Mouse (Mus musculus) thymus, postnatal 25 days (tissue): ENCODE measurements around the gene Safb.

ENCODE experiments used
- DNase-seq: peaks from one replicate; pipeline ENCODE4 v3.0.0; 2022

Gene Safb

DNA sequence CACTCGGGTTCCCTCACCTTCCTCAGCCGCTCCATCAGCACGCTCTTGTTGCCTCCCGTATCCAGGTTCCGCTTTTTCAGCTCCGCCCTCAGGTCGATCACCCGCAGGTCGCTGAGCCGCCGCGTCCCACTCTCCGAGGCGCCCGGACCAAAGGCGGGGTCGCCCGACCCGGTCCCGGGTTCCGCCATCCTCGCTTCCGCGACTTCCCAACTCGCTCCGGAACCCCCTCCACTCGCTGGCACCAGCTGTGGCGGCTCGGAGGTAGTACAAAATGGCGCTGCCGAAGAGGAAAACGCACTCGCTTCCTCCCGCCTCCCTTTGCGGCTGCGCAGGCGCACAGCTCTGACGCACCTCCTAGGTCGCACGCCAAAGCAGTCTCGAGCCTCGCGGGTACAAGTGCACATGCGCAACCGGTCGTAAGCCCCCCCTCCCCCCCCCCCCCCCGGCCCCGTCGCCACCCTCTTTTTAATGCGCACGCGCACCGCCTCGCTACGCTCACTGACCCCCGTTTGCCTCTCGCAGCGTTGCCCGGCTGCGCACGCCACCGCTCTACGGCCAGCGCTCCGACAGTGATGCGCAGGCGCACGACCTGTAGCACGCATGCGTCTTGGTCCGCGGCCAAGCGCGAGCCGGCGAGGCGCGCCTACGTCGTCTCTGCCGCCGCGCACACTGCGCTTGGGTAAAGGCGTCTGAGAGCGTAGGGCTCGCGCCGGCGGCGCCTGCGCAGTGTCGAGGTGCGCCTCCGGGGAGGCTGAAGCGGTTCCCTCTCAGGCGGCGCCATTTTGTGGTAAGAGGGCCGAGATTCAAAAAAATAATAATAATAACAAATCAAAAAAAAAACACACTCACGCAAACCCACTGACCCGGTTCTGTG, at the start of gene Safb, which contains the start of gene Safb2:
TSS of gene Safb (plus strand) at position 569 of the 874 bp plus-strand sequence.
TSS of gene Safb2 (minus strand) at position 329 of the 874 bp plus-strand sequence.
- peak; percentile 99 for DNase-seq

DNA sequence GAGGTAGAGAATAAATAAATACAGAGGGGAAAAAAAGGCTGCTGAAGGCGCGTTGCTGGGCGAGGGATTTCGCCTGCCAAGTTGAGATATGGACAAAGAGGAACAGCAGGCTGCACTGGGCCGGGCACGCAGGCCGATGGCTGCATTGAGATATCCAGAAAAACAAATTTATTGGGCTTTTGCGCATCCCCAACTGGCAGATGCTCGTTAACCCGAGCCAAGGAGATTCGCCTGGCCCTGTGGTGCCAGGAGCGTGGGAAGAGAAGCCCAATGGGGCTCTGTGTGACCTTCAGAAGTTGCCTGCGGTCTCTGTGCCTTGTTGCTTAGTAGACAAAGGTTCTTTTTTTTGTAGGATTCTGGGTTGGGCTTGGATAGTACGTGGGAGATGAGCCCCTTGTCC, 48.4 kb upstream of the Safb start:
- DNase-seq = no peak

DNA sequence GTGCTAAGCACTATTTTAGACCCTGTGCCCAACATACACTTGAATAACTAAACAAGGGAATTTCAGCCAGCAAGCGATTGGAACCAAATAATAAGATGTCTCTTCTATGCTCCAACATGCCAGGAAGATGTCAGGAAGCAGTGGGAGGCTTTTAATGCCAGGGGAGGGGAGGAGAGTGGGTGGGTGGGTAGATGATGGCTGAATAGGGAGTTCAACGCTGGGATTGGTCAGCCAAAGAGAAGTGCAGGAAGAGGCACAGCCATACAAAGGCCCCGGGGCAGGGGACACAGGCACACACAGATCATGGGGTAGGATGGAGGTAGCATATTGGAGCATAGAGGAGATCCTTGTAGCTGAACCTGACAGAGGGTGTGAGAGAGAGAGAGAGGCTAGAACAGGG, 47.8 kb upstream of the Safb start:
- DNase-seq = no peak

DNA sequence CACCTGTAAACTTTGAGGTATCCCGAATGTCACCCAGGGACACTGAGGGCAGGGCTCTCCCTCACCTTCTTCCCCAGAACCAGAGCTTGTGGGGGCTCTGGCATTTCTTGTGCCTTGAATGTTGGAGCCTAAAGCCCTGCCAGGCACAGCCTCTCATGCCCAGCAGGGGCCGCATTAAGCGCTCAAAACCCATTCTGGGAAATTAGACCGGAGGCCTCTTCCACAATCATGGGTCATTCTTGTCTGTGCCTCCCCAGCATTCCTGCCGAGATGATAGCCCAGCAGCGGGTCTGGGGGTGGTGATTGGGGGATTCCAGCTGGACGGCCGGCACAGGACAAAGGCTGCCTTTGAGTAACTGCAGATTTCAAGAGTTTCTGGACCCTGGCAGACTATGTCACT, 46.7 kb upstream of the Safb start:
- DNase-seq = no peak

DNA sequence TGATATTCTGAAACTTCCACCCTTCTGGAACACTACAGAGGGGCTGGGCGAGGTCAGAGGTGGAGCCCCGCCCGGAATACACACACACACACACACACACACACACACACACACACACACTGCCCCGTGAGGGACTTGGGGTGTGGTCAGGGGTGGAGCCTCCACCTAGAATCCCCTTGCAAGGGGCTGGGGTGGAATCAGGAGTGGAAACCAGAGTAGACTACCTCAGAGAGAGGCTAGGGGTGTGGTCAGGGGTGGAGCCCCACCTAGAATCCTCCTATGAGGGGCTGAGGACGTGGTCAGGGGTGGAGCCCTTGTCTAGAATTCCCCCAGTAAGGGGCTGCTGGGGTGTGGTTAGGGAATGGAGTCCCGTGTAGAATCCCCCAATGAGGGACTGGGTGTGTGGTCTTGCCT, 44.1 kb upstream of the Safb start:
- no peak for DNase-seq

DNA sequence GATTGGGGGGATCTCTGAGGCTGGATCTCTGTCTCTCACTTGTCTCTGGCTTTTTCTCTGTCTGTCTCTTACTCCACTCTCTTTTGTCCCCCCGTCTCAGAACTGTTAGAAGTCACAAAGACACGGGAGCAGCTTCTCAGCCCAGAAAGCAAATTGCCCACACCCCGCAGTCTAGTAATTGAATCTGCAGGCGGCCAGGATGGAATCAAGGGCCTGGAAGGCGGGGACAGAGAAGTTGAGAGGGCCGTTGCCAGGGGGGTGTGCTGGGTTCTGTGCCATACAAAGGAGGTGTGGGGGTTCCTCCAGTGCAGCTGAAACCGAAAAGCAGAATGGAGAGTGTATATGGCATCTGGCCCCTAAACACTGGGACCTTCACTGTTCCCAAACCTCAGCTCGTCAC, 41.9 kb upstream of the Safb start:
- DNase-seq = no peak

DNA sequence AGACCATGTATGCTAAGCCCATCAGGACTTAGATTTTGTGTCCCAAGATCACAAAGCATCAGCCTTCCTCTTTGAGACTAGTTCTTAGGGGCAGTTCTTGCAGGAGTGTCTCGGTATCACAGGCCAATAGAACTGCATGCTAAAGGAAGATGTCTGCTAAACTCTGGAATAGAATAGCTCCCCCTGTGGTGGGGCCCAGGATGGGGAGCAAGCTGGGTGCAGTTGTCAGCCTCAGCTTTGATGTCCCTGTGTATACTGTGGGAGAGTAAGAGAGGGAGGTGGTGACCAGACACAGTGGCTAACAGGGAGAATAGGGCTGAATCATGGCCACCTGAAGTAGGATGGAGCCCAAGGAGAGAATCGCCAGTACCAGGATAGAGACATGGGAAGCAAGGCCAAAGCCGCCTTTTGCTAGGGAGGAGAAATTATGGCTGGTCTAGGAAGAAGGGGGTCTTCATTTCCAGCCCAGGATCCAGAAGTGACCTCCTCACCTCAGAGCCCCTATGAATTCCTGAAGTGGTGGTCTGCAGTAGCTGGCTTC, 40.9 kb upstream of the Safb start:
- no peak for DNase-seq

DNA sequence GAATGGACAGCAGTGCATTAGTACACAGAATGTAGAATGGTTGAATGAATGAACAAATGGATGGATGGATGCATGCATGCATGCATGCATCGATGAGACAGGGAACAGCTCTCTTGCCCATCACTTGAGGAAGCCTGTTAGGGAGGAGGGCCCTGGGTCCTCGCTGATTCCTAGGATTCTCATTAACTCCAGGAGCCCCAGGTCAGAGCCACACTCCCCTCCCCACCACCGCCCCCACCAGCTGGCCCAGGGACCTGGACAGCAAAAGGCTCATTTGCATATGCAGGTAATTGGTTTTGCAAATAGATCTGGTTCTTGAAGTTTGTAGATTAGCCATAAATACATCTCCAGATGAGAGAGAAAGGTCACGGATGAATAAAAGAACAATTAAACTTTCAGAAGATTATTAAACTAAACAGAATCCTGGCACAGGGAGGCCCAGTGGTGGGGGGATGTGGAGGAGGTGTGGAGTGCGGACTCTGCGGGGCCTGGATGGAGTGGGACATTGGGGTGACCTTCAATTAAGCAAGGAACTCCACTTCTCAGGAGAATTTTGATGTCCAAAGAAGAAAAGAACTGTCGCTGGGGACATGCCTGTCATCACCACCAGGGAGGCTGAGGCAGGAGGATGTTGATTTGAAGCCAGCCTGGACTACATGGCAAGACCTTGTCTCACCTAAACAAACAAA, 39.8 kb upstream of the Safb start:
- no peak for DNase-seq

DNA sequence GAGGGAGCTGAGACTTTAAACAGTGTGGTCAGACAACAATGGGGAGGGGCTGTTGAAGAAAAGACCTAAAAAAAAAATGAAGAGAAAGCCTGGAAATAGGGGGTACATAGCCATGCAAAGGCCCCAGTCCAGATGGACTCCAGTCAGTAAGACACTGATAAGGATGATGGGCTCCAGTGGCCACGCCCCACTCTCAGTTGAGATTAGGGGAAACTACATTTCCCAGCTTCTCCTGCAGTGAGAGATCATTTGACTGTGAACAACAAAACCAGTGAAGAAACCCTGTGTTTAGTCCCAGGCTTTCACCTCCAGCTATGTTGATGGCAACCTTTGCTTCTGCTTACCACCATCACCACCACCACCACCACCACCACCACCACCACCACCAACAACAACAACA, 38.7 kb upstream of the Safb start:
- no peak for DNase-seq

DNA sequence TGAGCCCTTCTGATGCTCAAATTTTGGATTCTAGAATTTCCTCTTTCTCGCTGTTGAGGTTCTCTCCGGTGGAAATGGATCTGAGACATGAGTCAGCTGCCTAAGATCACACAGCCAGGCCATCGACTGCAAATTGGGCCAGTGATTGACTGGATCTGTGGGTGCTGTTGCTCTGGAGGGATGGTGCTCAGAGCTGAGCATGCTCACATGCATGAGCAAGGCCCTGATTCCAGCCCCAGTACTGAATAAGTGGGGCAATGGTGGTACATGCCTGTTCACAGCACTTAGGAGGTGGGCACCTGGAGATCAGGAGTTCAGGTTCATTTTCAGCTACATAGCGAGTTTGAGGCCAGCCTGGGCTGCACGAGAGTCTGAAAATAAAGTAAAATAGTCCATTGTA, 38.0 kb upstream of the Safb start:
- DNase-seq = no peak

DNA sequence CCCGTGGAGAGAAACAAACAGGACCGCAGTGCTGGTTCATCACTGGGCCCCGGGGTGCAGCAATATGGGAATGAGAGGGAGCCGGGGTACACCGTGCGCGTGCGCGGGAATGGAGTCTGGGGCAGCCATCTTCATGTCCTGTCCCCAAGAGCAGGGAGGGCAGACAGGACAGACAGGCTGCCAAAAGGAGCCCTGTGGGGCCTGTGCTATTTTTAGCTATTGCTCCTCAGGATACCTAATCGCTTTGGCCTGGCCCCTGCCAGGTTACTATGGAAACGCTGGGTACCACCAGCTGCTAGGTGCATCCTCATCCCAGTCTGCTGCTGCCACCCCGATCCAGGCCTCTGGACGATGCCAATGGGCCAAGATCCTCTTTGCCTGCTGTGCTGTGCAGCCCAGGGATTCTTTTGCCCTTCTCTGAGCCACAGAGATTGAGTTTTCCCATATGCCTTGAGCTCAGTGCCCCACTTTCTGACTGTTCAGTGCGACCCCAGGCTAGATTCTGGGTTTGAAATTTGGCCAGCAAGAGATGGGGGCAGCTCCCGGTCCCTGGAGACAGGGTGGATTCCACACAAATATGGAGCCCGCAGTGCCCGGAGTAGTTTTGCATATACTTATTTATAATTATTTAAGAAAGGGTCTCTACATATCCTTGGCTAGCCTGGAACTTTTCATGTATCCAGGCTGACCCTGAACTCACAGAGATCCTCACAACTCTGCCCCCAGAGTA, 37.3 kb upstream of the Safb start:
- no peak for DNase-seq

DNA sequence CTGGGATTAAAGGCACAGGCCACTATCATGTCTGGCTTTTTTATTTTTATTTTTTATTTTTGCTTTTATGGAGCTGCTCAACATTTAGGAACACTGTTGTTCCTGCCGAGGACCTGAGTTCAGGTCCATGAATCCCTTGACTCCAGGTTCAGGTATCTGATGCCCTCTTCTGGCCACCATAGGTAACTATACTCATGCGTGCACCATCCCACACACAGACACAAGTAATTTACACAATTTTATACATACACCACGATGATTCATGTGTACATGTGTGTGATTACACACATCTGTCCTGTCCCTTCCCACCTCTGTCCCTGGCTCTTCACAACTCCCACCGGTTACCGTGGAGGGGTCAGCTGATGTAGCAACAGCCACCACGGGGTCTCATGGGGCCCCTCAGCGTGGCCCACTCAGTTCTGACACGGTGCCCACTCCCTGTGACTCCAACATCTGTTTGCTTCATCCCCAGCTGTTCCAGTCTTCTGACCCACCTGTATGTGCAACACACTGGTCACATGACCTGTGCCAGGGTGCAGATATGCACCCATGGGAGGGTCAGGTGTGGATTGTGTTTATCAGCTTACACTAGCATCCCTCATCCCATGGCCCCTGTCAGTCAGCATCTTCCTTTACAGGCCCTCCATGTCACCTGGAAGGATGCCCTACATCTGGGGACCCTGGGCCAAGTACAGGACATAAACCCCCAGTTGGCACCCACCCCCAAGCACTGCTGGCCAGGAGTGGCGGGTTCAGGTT, 36.6 kb upstream of the Safb start:
- DNase-seq = no peak

DNA sequence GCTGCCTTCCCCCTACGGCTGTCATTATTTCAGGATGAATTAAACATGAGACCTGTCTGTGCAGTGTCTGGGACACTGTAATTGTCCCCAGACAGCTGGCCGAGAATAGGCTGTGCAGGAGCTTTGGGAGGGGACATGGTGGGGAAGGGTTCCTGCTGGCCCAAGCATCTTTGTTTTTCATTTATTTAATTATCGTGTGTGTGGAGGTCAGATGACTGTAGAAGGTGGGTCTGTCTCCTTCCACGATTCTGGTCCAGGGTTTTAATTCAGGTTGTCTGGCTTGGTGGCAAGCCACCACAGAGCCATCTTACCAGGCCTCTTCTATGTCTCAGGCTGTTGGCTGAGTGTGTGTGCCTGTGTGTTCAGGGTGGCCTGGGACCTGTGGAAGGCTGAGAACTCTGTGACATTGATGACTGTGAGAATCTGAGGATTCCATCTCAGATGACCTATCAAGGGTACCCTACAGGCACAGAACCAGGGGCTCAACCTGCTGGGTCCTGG, 36.0 kb upstream of the Safb start:
- no peak for DNase-seq

DNA sequence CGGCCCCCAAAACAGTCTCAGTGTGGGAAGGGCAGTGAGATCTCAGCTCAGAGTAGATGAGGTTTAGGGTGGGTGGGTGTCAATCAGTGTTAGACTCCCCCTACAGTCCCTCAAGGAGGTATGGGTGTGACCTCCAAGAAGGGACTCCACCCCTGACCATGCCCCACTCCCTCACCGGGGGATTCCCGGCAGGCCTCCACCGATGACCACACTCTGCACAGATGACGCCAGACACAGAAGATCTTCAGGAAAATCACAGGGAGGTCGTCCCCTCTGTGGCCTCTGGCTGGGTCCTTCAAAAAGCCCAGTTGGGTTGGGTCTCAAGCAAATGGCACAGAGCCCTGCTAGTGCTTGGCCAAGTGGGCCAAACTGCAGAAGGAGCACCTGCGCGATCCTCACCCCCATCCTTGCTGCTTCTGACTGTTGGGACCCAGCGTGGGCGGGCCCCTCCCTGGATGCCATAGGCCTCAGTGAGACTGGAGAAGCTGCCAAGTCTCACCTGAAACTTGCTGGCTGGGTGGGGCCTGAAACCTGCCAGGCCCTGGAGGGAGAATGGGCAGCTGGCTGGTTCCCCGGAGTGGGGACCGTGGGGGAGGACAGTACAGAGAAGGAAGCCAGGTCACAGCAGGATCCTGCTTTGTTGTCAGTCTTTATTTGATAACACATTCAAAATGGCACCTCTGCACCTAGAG, 33.7 kb upstream of the Safb start:
- no peak for DNase-seq

DNA sequence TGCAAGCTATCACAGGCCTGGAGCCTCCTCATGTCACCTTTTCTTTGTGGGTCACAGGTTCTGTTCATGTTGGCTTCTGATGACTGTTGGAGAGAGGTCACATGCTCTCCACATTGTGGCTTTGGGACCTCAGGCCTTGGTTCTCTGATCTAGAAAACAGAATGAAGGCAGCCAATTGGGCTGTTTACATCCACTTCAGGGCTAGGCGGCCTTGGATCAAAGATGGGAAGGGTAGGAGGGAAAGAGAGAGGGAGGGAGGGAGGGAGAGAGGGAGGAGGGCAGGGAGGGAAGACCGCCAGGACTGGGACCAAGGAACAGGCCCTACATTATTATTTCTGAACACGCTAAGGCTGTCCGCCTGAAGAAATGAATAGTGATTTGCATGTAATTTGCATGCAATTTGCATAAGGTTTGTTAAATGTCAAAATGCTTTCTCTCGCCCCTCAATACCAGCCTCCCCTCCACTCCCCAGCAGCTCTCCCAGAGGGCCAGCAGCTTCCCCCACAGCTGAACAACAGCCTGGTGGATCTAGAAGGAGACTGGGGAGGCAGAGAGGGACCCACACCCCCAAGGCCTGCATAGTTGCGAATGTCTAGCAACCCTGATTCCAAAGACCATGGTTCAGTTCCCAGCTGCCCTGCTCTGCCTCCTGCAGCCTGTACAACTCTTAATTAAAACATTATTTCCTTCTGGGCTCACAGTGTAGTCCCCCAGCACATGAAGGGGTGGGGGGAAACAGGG, 32.6 kb upstream of the Safb start:
- DNase-seq = no peak

DNA sequence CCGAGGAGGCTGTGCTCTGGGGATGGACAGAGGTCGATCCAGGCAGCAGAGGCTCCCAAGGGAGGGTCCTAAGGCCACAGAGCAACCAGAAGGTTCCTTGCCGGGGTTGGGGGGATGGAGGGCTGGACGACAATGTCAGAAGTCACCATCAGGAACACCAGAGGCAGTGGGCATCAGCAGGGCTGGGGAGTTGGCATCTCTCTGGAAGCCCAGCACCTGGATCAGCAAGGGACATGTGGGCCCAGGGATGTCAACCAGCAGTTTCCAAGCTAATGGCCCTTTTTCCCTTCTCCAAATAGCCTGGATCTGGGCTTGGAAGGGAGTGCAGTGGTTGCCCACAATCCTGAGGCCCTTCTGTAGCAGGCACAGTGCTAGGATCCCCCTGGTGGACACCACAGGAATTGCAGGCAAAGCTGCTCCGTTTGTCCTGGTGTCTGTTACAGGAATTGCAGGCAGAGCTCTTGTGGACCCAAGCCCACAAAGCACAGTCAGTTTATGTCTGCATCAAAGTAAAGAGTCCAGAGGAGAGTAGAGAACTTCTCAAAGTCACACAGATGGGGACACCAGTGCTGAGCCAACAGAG, 31.8 kb upstream of the Safb start:
- DNase-seq = peak; percentile 78

DNA sequence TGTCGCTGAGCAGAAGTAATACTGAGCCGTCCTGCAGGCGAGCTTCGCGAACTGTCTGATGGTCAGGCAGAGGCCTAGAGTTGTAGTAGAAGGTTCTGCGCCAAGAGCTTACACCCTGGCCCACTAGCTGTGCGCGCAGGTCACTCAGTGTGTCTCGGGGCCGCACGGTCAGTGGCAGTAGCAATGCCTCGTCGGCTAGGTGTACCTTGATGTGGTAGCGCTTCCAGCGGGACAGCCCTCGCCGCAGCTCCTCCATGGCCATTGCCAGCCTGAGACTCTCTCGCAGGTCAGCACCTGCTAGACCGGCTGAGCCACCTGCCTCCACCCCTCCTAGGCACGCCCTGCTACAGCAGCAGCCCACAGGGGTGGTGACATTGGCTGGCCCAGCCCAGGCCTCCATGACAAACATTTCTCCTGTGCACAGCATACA, 30.5 kb upstream of the Safb start, which contains the start of gene Gm20219:
TSS of gene Gm20219 (minus strand) at position 266 of the 430 bp plus-strand sequence.
- DNase-seq = no peak

DNA sequence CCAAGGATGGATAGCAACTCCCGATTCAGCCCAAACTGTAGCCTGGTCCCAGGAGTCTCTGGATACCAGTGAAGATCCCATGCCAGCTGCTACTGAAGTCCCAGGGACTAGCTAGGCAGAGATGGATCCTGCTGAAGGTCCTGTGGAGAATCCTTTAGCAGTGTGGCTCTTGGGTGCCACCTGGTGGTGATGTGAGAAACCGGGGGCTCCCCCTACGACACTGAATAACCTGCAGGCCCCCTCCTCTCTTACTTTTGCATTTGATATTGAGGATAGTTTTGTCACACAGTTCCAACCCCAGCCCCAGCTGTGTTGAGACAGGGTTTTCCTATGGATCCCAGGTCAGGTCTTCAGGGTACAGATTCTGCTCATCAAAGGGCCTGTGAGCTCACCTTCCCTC, 26.2 kb upstream of the Safb start:
- DNase-seq = peak; percentile 68

DNA sequence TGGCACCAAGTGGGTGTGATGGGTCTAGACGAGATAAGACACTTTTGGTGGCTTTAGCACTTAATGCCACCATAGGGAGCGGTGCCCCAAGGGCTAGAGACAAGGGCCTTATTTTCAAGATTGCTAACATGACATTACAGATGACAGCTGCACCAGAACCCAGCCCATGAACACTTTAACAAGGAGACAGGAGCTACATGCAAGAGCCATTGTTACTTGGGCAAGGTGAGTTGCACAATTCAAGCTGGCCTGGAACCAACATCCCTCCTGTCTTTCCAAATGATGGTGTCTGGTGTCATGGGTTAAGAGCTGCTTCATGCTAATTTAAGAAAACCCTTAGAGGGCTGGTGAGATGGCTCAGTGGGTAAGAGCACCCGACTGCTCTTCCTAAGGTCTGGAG, 25.2 kb upstream of the Safb start:
- no peak for DNase-seq

DNA sequence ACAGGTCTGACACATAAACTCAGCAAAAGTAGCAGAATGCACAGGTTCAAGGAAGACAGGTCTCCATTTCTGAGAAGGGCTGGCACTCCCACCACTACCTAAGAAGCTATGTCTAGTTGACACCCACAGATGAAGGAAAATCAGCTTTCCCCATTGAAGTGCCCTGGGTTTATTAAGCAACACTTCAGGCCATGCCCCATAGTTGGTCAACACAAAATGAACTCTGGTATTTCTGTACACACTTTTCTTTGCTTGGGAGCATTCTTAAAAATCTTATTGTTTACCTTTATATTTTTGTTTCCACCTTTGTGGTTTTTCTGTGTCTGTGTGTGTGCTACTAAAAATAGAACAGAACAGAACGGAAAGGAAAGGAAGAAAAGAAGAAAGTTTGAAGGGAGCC, 24.5 kb upstream of the Safb start:
- DNase-seq = no peak
